Mouse (Mus musculus) cerebellum, adult 9-11 months (tissue): Measurements from ENCODE around the gene Dydc1.
A peak's percentile ranks its signal among the peaks of the same experiment; 100 is the strongest.
"Not testable (repeated sequence)": the region's sequence is repeated elsewhere in the genome, so short reads cannot be mapped to it uniquely, and the experiment has no call there.

Source experiments
- DNase-seq: peaks from one replicate; pipeline ENCODE4 v3.0.0; 2022

The Dydc1 gene

DNA sequence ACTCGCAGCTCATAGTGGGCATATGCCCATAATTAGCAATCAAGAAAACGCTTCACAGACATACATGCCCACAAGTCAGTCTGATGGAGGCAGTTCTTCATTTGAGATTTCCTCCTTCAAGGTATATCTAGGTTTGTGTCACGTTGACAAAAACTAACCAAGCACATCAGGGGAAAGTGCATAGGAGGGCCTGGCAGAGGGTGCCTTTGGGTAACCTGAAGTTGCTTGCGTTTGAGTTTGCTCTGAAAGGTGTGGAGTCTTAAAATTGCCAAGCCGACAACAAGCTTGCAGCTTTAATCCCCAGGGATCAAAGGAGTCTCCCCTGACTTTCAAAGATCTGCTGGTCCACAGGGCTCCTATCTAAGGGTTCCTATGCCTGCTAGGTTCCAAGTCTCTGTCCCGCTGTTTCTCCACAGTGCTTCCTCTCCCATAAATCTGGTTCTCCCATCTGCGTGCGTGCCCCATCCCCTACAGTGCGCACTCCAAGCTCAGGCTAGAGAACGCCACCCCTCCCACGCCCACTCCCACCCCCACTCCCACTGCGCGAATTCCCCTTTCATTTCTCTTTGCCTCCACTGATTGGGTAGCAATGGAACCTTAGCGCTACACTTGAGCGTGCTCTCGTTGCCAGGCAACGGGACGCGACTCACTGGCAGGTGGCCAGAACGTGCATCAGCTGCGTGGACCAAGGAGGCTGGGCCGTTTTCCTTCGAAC is at the start of gene Dydc1:
Dydc1 (plus strand) TSS at position 683 of the 715 bp plus-strand sequence.
- peak; percentile 20 for DNase-seq

DNA sequence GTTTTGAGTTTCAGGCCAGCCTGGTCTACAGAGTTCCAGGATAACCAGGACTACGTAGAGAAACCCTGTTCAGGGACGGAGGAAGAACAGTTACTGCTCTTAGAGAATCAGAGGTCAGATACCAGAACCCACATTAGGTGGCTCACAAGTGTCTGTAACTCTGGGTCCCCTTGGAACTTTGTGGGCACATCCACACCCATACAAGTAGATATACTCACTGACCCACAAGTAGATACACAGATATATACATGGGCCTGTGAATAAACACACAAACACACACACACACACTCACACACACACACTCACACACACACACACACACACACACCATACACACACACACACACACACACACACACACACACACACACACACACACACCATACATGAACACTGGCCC is 47.6 kb upstream of the Dydc1 start:
- no peak for DNase-seq

DNA sequence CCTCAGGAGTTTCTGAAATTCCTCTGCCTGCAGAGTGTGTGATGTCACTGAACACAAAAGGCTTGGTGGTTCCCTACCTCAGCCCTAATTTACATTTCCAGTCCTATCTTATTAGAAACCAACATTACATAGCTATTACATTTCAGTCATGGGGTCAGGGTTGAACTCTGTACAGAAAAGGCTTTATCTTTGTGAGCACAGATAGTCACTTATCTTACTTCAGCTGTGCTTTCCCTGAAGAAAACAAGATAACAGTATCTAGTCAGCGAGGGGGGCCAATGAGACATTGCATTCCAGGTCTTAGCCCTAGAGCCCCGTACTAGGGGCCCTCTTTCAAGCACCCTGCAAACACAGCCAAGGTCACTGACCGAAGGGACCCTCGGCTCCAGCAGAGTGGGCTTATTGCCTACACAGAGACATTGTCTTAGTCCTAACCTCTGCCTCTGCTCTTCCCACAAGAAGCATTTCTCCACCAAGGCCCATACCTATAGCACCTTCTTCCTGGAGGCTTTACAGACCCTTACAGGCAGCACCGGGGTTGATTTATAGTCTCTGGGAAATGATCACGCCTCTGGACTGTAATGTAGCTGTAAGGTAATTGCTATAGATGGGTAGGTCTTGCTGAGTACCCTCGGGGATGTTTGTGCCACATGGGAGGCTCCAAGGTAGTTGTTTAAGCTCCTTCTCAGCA is 47.0 kb upstream of the Dydc1 start:
- no peak for DNase-seq

DNA sequence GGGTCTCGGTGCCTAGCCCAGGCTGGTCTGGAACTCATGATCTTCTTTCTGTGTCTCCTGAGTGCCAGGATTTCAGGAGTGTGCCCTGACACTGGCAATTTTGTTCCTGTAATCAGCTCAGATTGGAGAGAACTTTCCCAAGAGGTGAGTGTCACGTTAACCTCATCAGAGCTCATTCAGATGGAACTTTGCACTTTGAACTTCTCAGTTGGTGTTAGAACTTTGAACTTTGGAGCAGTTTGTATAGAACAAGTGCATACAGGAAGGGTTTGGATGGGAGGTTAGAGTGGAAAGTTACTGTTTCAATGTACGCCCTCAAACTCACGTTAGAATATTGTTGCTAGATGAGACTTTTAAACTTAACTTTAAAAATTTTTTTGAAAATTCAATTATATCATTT is 43.4 kb upstream of the Dydc1 start:
- no peak for DNase-seq

DNA sequence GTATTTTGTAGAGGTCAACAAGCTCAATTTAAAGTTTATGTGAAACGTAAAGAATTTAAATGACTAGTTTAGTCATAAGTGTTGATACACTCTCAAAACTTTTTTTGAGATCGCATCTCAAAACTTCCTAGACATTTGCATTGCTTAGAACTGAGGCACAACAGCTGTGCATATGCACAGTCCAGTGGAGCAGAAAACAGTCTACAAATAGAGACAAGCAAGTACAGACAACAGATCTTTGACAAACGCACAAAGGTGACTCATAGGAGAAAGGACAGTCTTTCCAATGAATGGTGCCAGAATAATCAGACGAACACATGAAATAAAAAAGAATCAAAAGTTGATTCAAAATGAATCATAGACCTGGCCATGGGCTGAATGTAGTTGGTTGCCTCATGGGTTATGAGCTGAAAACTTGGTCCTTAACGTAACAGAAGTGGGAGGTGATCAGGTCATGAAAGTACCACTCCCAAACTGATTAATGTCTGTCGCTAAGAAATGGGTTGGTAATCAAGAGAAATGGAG is 41.7 kb upstream of the Dydc1 start:
- DNase-seq: no peak

DNA sequence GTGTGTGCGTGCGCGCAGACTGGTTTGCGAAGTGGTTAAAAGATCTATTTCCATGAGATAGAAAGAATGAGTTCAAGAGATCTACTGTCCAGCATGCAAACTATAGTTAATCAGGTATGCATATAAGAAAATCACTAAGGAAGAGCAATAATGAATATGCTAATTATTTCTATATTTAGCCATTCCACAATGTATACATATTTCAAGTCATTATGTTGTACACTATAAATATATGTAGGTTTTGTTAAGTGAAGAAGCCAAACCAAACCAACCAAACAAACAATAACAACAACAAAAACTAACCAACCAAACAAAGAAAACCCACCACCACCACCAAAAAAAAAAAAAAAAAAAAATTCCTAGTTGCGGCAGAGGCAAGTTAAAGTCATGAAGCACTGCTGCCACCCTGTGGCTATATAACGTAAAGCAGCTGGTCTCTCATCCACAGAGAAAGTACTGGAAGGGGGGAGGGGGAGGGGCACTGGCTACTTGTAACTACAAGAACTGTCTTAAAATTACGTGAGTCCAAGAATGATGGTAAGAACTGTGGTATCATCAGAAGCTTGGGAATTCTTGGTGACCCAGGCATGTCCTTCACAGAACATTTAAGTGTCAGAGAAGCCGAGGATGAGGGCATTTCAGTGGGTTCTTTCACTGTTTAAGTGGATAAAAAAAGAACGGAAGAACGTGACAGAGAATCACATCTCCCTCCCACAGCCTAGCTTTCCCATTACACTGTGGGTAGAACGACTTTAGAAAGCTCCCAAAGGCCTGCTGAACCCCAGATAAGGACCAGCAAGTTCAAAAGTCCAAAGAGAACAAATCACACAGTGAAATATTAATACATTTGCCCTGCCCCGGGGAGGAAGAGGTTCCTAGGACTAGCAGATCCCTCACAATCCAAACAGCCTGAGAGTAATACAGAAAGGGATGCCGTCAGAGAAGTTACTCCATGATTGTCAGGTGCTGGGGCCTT is 39.3 kb upstream of the Dydc1 start:
- DNase-seq: peak; percentile 46

DNA sequence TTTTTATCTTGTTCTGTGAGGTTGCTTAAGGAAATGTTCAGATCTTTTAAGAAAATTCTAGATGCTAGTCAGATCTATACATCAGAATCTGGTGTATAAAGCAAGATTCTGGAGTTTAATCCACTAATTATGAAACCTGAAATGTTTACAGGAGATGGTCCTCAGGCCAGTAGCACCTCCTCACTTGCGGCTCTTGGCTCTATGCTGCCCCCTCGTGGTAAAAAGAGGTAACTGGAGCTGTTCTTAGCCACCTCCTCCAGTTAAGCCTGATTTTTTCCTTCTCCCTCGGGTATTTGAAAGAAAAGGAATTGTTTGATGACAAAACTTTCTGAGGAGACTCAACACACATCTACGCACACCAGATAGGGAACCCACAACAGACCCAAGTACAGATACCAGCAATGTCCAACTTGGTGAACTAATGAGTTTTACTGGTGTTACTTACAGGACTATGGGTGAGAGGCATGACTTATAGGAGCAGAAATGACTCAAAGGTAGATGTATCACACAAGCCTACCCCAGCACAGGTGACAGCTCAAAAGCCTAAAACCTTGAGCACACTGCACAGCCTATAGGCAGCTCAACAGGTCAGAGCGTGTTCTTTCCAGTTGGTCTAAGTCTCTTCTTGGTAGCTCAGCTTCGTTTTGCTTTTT is 37.4 kb upstream of the Dydc1 start:
- DNase-seq: peak; percentile 32

DNA sequence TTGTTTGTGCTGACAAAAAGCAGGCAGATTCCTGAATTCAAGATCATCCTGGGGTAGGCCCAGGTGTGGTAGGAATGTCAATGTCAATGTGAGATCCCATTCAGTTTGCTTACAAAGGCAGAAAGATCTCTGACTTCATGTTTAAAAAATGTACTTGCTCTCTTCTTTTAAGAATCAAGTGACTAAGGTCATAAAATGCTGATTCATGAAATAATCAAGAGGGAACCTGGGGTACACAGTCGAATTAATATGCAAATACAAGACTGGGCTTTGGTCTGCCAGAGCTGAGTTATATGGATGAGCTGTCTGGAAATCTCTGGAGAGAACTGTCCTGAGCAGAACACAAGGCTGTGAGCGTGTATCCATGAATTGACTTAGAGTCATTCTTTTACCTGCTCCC is 25.3 kb upstream of the Dydc1 start:
- DNase-seq: no peak

DNA sequence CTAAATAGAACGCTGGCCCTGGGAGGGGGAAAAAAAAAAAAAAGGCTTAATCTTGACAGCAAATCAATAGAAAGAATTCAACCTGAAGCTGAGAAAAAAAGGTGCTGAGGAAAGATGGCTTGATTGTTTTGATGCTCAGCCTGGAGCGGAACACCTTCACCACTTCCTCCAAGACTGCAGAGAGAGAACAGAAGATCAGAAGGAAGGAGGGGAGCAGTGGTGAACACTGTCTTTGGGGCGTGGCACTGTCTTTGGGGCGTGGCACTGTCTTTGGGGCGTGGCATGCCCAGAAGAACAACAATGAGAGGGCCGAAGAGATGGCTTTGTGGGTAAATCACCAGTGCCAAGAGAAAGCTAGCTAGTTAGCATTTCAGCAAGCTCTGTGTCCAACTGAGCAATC is 22.2 kb upstream of the Dydc1 start:
- no peak for DNase-seq

DNA sequence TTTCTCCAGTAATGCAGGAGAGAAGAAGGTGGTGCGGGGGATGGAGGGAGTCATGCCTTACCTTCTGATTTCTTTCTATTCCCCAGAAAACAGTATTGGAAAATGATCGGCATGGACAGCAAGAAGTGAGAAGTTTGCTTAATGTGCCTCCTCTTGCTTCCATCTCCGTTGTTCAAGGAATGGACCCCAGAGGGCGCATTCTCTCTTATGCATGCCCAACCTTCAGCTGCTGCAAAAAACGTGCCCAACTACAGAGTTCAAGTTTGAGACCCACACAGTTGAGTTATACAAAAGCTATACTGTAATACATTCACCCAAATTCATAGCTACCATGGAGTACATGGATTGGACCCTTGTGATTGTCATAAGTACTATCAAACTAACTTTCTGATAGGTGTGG is 20.2 kb upstream of the Dydc1 start:
- DNase-seq: no peak

DNA sequence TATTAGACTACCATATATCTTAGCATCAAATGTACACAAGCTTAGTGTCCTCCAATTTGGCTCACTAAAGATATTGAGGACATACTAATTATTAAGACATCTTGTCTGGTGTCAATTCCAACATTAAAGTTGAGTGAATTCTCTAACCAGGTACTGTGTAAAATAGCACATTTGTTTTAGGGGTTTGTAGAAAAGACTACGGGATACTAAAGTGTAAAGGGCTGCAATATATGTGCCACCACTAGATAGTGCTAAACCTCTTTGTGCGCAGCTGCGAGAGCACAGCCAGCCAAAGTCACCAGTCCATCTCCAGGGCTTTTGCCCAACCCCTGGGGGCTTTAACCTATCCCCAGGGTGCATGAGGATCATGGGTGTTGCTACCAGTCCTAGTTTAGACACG is 19.5 kb upstream of the Dydc1 start:
- not testable (repeated sequence) for DNase-seq

DNA sequence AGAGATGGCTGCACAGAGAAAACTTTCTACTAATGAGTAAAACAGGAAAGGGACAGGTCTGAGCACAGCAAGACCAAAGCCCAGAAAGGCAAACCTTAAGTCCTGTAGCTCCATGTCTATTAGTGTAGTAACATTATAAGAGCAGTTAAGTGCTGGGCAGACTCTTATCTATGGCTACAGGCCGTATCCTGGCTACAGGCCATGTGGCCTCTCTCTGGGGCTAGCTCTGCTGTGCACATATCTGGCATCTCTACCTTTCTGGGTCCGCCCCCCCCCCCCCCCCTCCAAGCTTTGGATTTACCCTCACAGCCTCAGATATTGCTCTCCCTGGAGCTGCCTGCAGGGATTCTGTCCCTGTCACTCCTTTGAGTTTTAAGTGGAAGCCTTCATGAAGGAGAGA is 7.5 kb upstream of the Dydc1 start:
- no peak for DNase-seq

DNA sequence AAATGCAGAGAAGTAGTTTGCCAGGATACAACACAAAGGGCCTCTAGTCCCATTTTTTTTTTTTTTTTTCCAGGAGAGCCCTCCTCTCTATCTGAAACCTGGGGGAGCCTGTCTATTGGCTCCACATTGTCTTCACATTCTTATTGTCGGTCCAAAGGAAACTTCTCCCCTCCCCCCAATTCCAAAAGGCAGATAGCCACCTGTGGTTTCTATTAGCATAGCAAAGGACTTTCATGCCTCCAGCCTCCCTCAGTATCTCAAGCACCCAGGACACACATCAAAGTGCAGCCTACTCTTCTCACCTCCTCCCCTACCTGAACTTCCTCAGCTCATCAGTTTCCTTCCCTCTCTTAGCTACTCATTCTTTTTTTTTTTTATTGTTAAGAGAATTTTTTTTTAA is 6.3 kb upstream of the Dydc1 start:
- no peak for DNase-seq

DNA sequence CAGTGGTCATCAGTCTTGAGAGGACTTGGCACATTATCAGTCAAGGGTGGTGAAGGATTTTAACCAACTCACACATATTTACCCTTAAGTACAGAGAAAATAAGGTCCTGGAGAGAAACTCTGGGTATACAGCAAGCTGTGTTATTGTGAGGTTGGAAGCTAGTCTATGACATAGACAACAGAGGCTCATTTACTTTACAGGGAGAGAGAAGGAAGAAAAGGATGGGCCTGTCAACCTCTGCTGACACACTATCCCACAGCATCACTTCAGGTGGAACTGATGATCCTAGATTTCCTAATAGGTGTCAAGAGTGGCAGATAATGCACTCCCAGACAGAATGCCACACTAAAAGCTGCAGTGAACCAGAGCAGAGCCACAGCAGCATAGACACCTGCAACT is 3.6 kb upstream of the Dydc1 start, which contains the start of gene Dydc2:
Dydc2 (minus strand) TSS at position 101 of the 400 bp plus-strand sequence.
- no peak for DNase-seq

DNA sequence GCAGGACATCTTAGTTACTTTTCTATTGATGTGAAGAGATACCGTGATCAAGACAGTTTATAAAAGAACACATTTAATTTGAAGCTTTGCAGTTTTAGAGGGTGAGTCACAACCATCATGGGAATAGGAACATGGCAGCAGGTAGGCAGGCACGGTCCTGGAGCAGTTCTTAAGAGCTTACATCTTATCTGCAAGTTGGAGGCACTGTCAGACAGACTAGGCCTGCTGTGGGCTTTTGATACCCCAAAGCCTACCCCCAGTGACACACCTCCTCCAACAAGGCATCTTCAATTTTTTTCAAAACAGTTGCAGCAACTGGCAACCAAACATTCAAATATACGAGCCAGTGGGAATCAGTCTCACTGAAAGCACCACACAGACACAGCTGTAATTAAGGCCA is 2.4 kb upstream of the Dydc1 start:
- no peak for DNase-seq

DNA sequence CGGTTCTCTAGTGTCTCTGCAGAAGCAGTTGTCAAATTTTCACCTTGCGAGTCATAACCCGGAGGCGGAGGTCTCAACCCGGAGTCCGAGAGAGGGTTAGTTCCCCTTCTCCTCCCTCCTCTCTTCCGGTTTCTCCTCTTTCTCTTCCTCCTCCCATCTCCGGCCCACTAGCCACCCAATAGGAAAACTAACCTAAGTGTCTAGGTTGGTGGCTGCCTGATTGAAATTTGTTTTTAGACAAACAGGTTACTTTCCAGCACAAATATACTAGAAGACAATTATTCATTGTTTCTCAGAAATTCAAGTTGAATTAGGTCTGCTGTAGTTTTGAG is 199 bp downstream of the Dydc1 start:
- no peak for DNase-seq

DNA sequence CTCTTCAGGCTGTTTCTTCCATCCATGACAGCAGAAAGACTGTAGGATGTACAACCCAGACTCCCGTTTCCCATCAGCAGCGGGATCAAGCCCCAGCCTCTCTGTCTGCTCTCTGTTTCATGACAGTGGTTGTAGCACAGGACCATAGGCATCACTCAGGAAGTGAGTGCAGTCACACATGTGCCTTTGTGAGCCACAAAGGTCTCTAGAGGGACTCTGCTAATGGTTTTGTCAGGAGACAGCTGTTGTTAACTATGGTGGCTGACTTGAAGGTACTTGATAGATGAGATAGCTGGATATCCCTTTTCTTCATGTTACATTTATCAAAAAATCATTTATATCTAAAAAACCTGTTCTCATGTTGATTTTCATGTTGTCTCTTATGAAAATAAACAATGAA is 9.7 kb downstream of the Dydc1 start:
- no peak for DNase-seq

DNA sequence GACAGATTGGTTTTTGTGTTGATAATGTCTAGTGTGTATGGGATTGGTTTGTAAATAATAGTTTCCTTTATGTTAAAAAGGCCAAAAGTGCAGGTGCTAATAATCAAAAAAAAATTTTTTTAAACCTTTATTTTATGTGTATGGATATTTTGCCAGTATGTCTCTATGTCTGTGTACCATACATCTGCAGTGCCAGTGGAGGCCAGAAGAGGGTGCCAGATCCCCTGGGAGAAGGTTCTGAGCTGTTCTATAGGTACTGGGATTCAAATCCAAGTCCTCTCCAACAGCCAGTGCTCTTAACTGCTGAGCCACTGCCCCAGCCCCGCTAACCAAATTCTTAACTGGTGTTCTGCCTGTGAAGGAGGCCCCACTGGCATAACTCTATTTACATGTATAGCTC is 14.8 kb downstream of the Dydc1 start:
- DNase-seq: no peak

DNA sequence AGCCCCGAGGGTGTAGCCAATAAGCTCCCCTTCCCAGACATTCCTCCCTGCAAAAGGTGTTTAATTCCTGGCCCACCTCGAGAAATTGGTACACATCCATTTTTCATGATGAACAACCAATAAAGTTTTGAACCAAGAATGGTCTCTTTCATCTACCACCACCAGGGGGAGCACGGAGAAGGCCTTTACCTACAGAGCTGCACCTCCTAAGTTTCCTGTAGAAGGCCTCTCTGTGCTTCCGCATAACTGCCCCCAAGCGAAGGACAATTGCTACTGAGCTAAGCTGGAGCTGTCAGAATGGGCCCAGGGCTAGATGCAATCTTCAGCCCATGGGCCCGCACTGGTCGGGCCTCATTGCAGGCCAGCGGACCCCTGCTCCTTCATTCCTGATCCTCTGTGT is 18.1 kb downstream of the Dydc1 start:
- DNase-seq: no peak

DNA sequence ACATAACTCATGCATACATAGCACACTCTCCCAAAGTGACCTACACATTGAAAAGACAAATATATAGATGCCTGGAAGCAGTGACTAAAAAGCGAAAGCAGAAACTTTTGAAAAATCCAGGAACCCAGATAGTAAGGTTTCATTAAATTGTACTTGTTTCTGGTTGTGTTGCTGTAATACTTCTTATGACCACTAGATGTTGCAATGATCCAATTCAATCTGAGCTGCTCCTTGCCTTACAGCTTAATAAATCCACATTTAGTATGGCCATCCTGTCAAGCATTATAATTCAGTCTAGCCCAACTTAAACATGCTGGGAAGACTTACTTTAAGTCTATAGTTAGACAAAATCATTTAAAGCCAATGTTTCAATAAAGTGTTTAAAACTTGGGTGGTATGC is 21.4 kb downstream of the Dydc1 start:
- no peak for DNase-seq

DNA sequence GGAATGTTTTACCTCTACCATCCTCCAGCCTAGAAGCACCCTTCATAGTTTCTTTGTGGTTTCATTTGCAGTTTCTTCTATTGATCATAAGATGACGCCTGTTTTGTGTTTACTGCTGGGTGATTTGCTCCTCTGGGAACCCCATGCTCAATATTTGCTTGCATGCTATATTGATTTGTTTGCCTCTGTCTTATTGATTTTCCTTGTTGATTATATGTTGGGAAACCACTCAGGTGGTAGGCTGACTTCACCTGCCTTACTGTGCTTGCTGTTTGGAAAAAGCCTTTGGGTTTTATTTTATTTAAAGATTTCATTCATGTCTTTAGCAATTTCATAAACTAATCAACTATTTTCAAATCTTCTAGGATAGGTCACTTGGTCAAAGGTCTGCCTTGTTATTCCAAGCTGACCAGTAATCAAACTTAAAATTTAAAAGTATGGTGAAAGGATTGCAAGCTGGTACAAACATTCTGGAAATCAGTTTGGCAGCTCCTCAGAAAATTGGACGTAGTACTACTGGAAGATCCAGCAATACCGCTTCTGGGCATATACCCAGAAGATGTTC is 23.7 kb downstream of the Dydc1 start:
- DNase-seq: no peak

DNA sequence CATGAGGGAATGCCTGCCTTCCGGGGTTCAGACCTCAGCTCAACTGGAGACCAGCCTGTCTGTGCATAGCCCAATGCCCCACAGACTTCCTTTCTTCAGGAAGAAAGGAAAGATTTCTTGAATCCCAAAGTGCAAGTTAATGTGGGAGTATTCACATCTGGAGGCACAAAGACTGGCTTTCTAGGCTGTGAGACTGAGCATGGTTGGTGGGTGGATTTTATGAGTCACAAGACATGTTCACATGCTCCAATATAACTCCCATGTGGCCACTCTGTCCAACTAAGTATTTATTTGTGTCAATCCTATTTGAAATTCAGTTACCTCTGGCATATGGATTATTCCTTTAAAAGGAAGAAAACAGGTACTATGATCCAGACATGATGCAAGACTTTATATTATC is 26.0 kb downstream of the Dydc1 start:
- DNase-seq: no peak

DNA sequence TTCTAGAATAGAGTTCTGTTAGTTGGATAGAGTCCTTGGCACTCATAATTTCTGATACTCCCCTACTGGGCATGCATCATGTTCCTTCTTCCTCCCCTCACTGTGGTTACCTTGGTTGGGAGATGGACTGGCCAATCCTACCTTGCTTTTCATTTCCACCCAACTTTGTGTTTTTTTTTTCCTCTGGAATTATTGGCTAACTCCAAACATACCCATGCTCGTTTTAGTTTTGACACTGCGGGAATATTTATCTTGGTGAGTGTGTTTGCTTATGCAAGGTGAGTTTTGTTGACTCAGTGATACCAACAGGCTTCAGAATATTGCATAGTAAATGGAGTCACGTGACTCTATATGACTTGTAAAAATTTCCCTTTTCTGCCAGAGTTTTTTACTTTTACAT is 28.0 kb downstream of the Dydc1 start:
- no peak for DNase-seq
